Mouse (Mus musculus): ENCODE data around the gene Kcnh1. TPM values are rescaled to one million over a fixed set of nuclear protein-coding genes. Genes with fewer than 3 reads are reported as not detected.

Kcnh1 gene
- polyA plus RNA-seq, 1 experiment from 2014 or later, result not detected

GRCm38 (mm10) chr1:192207956-192208355 is 17.4 kb downstream of the Kcnh1 start:
- H3K4me3 ChIP-seq (ENCODE audit: low read depth, low read length), result no peak overlapping the region
- ATAC-seq (no peak), DNase-seq (no peak)
- H3K4me1 ChIP-seq (ENCODE audit: insufficient read depth), result no peaks in the 10 kb centered on the region
- no peaks in the 10 kb centered on the region for H3K36me3 ChIP-seq (replicated peaks; ENCODE audit: insufficient read depth, low read length)
- H3K9me3 ChIP-seq (ENCODE audit: low read length), result no peaks in the 10 kb centered on the region
- WGBS (ENCODE audit: insufficient replicate concordance), result 54% methylated on average over 5 of the region's 5 CpGs
- no peak overlapping the region for H3K4me2 ChIP-seq (ENCODE audit: low read depth, low read length)
- TF ChIP-seq EP300 (IDR thresholded peaks at IDR 0.05; ENCODE audit: low read depth), result no peak
- no peak overlapping the region for H3K27ac ChIP-seq (ENCODE audit: low read depth)
- H3K27me3 ChIP-seq (ENCODE audit: insufficient read depth, low read length), result no peaks in the 10 kb centered on the region
- H3K9ac ChIP-seq (replicated peaks), result no peak overlapping the region

DNA sequence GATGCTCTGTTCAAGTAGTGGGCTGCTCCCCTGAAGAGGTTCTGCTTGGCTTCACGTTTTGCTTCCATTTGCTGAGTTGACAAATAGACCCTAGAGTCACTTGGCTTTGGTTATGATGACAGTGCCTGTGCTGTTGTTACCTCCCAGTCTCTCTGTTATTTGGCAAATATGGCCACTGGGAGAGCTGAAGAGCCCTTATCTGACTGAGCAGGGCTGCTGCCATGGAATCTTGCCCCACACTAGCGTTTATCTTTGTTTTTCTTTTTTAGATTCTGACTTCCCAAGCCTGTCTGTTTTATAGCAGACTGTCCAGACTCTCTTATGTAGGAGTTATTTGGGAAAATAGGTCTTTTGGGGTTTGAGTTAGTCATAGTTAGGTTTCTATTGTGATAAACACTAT is 21.9 kb downstream of the Kcnh1 start:
- H3K4me1 ChIP-seq (ENCODE audit: insufficient read depth), result no peaks in the 10 kb centered on the region
- no peak overlapping the region for H3K27ac ChIP-seq (ENCODE audit: low read depth)
- TF ChIP-seq EP300 (IDR thresholded peaks at IDR 0.05; ENCODE audit: low read depth) (no peak), CTCF (IDR thresholded peaks at IDR 0.05; ENCODE audit: low read depth) (no peak)
- no peak overlapping the region for H3K4me3 ChIP-seq (ENCODE audit: low read depth, low read length)
- H3K4me2 ChIP-seq (ENCODE audit: low read depth, low read length), result no peak overlapping the region
- WGBS (ENCODE audit: insufficient replicate concordance), result 54% methylated on average over 2 of the region's 2 CpGs
- DNase-seq, result no peak
- no peaks in the 10 kb centered on the region for H3K9me3 ChIP-seq (ENCODE audit: low read length)
- ATAC-seq, result no peak
- H3K27me3 ChIP-seq (ENCODE audit: insufficient read depth, low read length), result no peaks in the 10 kb centered on the region
- no peak overlapping the region for H3K9ac ChIP-seq (replicated peaks)
- no peaks in the 10 kb centered on the region for H3K36me3 ChIP-seq (replicated peaks; ENCODE audit: insufficient read depth, low read length)

GRCm38 (mm10) chr1:192214666-192215065 is 24.1 kb downstream of the Kcnh1 start:
- DNase-seq (no peak), ATAC-seq (no peak)
- H3K4me2 ChIP-seq (ENCODE audit: low read depth, low read length), result no peak overlapping the region
- no peak overlapping the region for H3K27ac ChIP-seq (ENCODE audit: low read depth)
- TF ChIP-seq CTCF (IDR thresholded peaks at IDR 0.05; ENCODE audit: low read depth), result no peak
- TF ChIP-seq EP300 (IDR thresholded peaks at IDR 0.05; ENCODE audit: low read depth), result no peak
- H3K4me1 ChIP-seq (ENCODE audit: insufficient read depth), result no peaks in the 10 kb centered on the region
- H3K36me3 ChIP-seq (replicated peaks; ENCODE audit: insufficient read depth, low read length), result no peaks in the 10 kb centered on the region
- H3K9me3 ChIP-seq (ENCODE audit: low read length), result no peaks in the 10 kb centered on the region
- H3K9ac ChIP-seq (replicated peaks), result no peak overlapping the region
- WGBS (ENCODE audit: insufficient replicate concordance), result 84% methylated on average over 4 of the region's 4 CpGs
- no peaks in the 10 kb centered on the region for H3K27me3 ChIP-seq (ENCODE audit: insufficient read depth, low read length)
- H3K4me3 ChIP-seq (ENCODE audit: low read depth, low read length), result no peak overlapping the region

GRCm38 (mm10) chr1:192220156-192220555 is 29.6 kb downstream of the Kcnh1 start:
- Histone ChIP-seq H3K9me3 (ENCODE audit: low read length) (no peaks in the 10 kb centered on the region), H3K27ac (ENCODE audit: low read depth) (no peak overlapping the region), H3K27me3 (ENCODE audit: insufficient read depth, low read length) (no peaks in the 10 kb centered on the region), H3K9ac (replicated peaks) (no peak overlapping the region), H3K4me2 (ENCODE audit: low read depth, low read length) (no peak overlapping the region), H3K4me1 (ENCODE audit: insufficient read depth) (no peaks in the 10 kb centered on the region), H3K36me3 (replicated peaks; ENCODE audit: insufficient read depth, low read length) (no peaks in the 10 kb centered on the region), H3K4me3 (ENCODE audit: low read depth, low read length) (no peak overlapping the region)
- TF ChIP-seq CTCF (IDR thresholded peaks at IDR 0.05; ENCODE audit: low read depth) (no peak), EP300 (IDR thresholded peaks at IDR 0.05; ENCODE audit: low read depth) (no peak)
- ATAC-seq (no peak), DNase-seq (no peak)
- 51% methylated on average over 2 of the region's 2 CpGs for WGBS (ENCODE audit: insufficient replicate concordance)

- no peak overlapping the region for H3K9ac ChIP-seq (replicated peaks)
- no peak overlapping the region for H3K27ac ChIP-seq (ENCODE audit: low read depth)
- WGBS (ENCODE audit: insufficient replicate concordance), result 35% methylated on average over 4 of the region's 4 CpGs
- H3K9me3 ChIP-seq (ENCODE audit: low read length), result 0 out of 2 replicates have a peak, but pooled peaks cover 6% of the 10 kb centered on the region
- no peak for ATAC-seq
- H3K4me3 ChIP-seq (ENCODE audit: low read depth, low read length), result no peak overlapping the region
- no peaks in the 10 kb centered on the region for H3K4me1 ChIP-seq (ENCODE audit: insufficient read depth)
- no peaks in the 10 kb centered on the region for H3K27me3 ChIP-seq (ENCODE audit: insufficient read depth, low read length)
- TF ChIP-seq CTCF (IDR thresholded peaks at IDR 0.05; ENCODE audit: low read depth), result no peak
- TF ChIP-seq EP300 (IDR thresholded peaks at IDR 0.05; ENCODE audit: low read depth), result no peak
- DNase-seq, result no peak
- H3K4me2 ChIP-seq (ENCODE audit: low read depth, low read length), result no peak overlapping the region
- H3K36me3 ChIP-seq (replicated peaks; ENCODE audit: insufficient read depth, low read length), result no peaks in the 10 kb centered on the region
These were observed 33.6 kb downstream of the Kcnh1 start for GRCm38 (mm10) chr1:192224161-192224560.

DNA sequence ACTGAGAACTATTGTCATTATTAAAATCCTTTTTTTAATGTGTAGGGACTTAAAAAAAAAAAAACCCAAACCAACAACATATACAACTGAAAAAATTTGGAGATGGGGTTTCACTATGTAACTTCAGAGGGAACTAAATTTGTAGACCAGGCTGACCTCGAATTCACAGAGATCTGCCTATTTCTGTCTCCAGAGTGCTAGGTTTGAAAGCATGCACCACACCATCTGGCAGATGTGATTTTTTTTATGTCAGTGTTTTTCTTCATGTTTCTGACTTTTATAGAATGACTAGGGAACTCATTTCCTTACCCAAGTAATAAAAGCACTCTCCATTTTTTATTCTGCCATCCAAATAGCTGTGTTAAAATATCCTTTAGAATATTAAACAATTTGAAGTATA is 42.1 kb downstream of the Kcnh1 start:
- Histone ChIP-seq H3K9ac (replicated peaks) (no peak overlapping the region), H3K4me2 (ENCODE audit: low read depth, low read length) (no peak overlapping the region), H3K4me1 (ENCODE audit: insufficient read depth) (no peaks in the 10 kb centered on the region), H3K27ac (ENCODE audit: low read depth) (no peak overlapping the region), H3K36me3 (replicated peaks; ENCODE audit: insufficient read depth, low read length) (no peaks in the 10 kb centered on the region), H3K9me3 (ENCODE audit: low read length) (0 out of 2 replicates have a peak, but pooled peaks cover 6% of the 10 kb centered on the region), H3K27me3 (ENCODE audit: insufficient read depth, low read length) (no peaks in the 10 kb centered on the region), H3K4me3 (ENCODE audit: low read depth, low read length) (no peak overlapping the region)
- 30% methylated on average over 1 of the region's 1 CpGs for WGBS (ENCODE audit: insufficient replicate concordance)
- DNase-seq (no peak), ATAC-seq (no peak)
- TF ChIP-seq CTCF (IDR thresholded peaks at IDR 0.05; ENCODE audit: low read depth) (no peak), EP300 (IDR thresholded peaks at IDR 0.05; ENCODE audit: low read depth) (no peak)

GRCm38 (mm10) chr1:192246836-192247235 is 56.3 kb downstream of the Kcnh1 start:
- 68% methylated on average over 3 of the region's 3 CpGs for WGBS (ENCODE audit: insufficient replicate concordance)
- DNase-seq (no peak), ATAC-seq (no peak)
- Histone ChIP-seq H3K4me1 (ENCODE audit: insufficient read depth) (no peaks in the 10 kb centered on the region), H3K27me3 (ENCODE audit: insufficient read depth, low read length) (no peaks in the 10 kb centered on the region), H3K4me3 (ENCODE audit: low read depth, low read length) (no peak overlapping the region), H3K36me3 (replicated peaks; ENCODE audit: insufficient read depth, low read length) (no peaks in the 10 kb centered on the region), H3K4me2 (ENCODE audit: low read depth, low read length) (no peak overlapping the region), H3K9ac (replicated peaks) (no peak overlapping the region), H3K9me3 (ENCODE audit: low read length) (peaks cover 2% of the 10 kb centered on the region; the same call in 1 of the 2 replicates), H3K27ac (ENCODE audit: low read depth) (no peak overlapping the region)
- TF ChIP-seq EP300 (IDR thresholded peaks at IDR 0.05; ENCODE audit: low read depth) (no peak), CTCF (IDR thresholded peaks at IDR 0.05; ENCODE audit: low read depth) (no peak)

All from liver, postnatal 0 days (tissue).